Mouse (Mus musculus) liver, embryonic 13.5 days (tissue): ENCODE data around the gene Neb. TPM values are rescaled to one million over a fixed set of nuclear protein-coding genes. Genes with fewer than 3 reads are reported as not detected.

Experiments used
- ATAC-seq: fragments of 200-750 bp; cut with Nextera tagmentation; 2 replicates; pipeline ENCODE4 v1.8.0; 2017; ENCODE audit warnings: low read depth, mild to moderate bottlenecking, moderate number of reproducible peaks, moderate library complexity
- DNase-seq: peaks from one replicate; pipeline ENCODE4 v3.0.0; 2022
- H3K27ac ChIP-seq: fragments of 300-500 bp; sonication (generic); 2 replicates; pipeline ENCODE4 v1.5.1; 2015; ENCODE audit warnings: moderate library complexity, mild to moderate bottlenecking, inconsistent platforms
- H3K27me3 ChIP-seq: fragments of 300-500 bp; sonication (generic); 2 replicates; pipeline ENCODE4 v1.6.1; 2015; ENCODE audit warnings: mild to moderate bottlenecking, inconsistent platforms
- H3K36me3 ChIP-seq: fragments of 300-500 bp; sonication (generic); 2 replicates; pipeline ENCODE4 v1.6.1; 2015; ENCODE audit warnings: mild to moderate bottlenecking, inconsistent platforms
- H3K4me1 ChIP-seq: fragments of 300-500 bp; sonication (generic); replicated peaks from 2 replicates; pipeline ENCODE4 v1.6.1; 2015; ENCODE audit warnings: inconsistent platforms
- H3K4me2 ChIP-seq: fragments of 300-500 bp; sonication (generic); 2 replicates; pipeline ENCODE4 v1.6.1; 2015; ENCODE audit warnings: inconsistent platforms, mild to moderate bottlenecking, moderate library complexity
- H3K4me3 ChIP-seq: fragments of 300-500 bp; sonication (generic); replicated peaks from 2 replicates; pipeline ENCODE4 v1.5.1; 2015; ENCODE audit warnings: mild to moderate bottlenecking, inconsistent platforms
- H3K9ac ChIP-seq: fragments of 300-500 bp; sonication (generic); 2 replicates; pipeline ENCODE4 v1.6.1; 2015; ENCODE audit warnings: mild to moderate bottlenecking, inconsistent platforms
- H3K9me3 ChIP-seq: fragments of 300-500 bp; sonication (generic); replicated peaks from 2 replicates; pipeline ENCODE4 v1.6.1; 2016; ENCODE audit warnings: inconsistent platforms
- WGBS: fragments of 180-500 bp; shearing (Covaris S2); methylation state at CpG from one replicate; pipeline ENCODE4 v1.1.7; 2015; ENCODE audit not compliant: insufficient replicate concordance; 5-methylcytosine and 5-hydroxymethylcytosine counted together
- polyA plus RNA-seq: library from polyadenylated mRNA; unstranded; fragments of >200 nt; fragmentation: Nextera tagmentation; extraction: Ambion mirVana; gene quantifications from 2 replicates; pipeline ENCODE4 v1.2.1, GENCODE M21; 2015

The Neb gene
- polyA plus RNA-seq, 1 experiment from 2014 or later, result 2.6 TPM

DNA sequence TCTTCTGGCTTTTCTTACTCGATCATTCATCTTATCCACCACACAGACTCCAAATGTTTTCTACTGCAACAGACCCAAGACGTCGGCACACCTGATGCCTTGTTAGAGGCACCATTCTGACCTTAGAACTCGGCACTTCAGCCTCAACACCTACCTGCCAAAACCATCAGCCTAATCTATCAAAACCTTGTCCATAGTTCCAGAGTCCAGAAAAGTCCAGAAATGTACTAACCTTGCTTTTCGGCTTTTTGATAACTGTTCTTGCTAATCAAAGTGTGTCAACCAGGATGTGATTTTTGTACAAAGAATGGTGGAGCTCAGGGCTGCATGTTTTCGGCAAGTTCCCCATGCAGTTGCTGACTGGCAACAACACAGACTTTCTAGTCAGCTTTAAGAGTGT, 3.6 kb downstream of the Neb start:
- no peak for DNase-seq
- peaks cover 16% of the 10 kb centered on the region for H3K4me1 ChIP-seq
- H3K27me3 ChIP-seq, result no peaks in the 10 kb centered on the region
- H3K27ac ChIP-seq, result no peak overlapping the region
- no peak for ATAC-seq
- no peak overlapping the region for H3K9ac ChIP-seq
- no peaks in the 10 kb centered on the region for H3K9me3 ChIP-seq
- H3K36me3 ChIP-seq, result no peaks in the 10 kb centered on the region
- no peak overlapping the region for H3K4me2 ChIP-seq
- 66% methylated on average over 6 of the region's 6 CpGs for WGBS
- H3K4me3 ChIP-seq, result no peak overlapping the region

DNA sequence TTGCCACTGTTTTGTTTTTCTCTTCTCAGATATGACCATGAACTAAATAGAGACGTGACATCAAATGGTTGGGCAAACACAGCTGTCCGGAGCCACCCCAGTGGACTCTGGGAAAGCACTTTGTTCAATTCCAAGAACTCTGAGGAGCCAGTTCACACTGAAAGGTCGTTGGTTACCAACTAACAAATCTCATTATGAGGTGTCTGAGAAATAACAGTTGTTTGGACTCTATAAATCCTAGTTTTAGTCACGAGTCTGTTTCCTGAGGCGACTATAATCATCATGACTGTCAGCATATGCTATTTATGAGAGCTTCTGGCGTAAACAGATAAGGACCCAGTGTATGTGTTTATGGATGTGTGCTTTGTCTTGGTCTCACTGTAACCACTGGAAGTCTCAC, 5.8 kb downstream of the Neb start:
- H3K4me3 ChIP-seq, result no peak overlapping the region
- H3K27me3 ChIP-seq, result no peaks in the 10 kb centered on the region
- 34% methylated on average over 6 of the region's 6 CpGs for WGBS
- no peak overlapping the region for H3K27ac ChIP-seq
- no peaks in the 10 kb centered on the region for H3K4me1 ChIP-seq
- no peak for ATAC-seq
- no peaks in the 10 kb centered on the region for H3K9me3 ChIP-seq
- H3K36me3 ChIP-seq, result no peaks in the 10 kb centered on the region
- no peak for DNase-seq
- H3K4me2 ChIP-seq, result no peak overlapping the region
- H3K9ac ChIP-seq, result no peak overlapping the region

DNA sequence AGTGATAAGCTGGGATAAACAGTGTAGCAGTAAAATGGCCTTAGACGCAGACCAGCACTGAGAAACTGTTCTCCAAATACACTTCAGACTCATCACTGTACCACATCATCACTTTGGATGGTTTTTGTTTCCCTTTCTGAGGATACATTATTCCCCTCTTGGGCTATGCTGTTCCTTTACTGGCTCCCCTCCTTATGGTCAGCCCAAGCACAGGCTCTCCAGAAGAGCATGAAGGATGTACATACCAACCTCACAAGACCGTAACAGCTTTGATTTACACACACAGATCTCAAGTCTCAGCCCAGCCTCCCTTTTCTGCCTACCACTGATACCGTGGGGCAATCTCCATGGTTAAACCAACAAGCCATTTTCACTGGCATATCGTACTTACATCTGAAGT, 6.2 kb downstream of the Neb start:
- no peak overlapping the region for H3K9ac ChIP-seq
- no peak overlapping the region for H3K4me3 ChIP-seq
- H3K4me2 ChIP-seq, result no peak overlapping the region
- H3K36me3 ChIP-seq, result no peaks in the 10 kb centered on the region
- no peak for DNase-seq
- H3K9me3 ChIP-seq, result no peaks in the 10 kb centered on the region
- no peaks in the 10 kb centered on the region for H3K4me1 ChIP-seq
- no peak overlapping the region for H3K27ac ChIP-seq
- H3K27me3 ChIP-seq, result no peaks in the 10 kb centered on the region
- no peak for ATAC-seq
- 57% methylated on average over 4 of the region's 4 CpGs for WGBS

DNA sequence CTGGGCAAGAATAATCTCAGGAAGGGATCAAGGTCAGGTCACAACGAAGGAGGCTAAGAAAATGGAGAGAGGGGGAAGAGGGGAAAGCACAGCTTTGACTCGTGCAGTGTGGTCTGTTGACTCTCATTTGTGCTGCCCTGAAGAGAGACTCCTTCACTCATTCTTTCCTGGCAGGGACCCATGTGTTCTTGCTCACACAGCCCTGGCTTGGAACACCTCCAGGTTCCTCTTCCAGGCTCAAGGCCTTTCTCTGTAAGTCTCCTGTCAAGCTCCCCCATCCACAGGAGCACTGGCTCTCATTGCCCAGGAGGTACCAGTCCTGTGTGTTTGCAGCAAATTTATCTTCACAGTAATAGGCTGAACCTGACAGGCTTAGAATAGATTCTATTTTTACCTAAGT, 7.2 kb downstream of the Neb start:
- Histone ChIP-seq H3K4me2 (no peak overlapping the region), H3K9me3 (no peaks in the 10 kb centered on the region), H3K9ac (no peak overlapping the region), H3K4me1 (no peaks in the 10 kb centered on the region), H3K27me3 (no peaks in the 10 kb centered on the region), H3K4me3 (no peak overlapping the region), H3K36me3 (no peaks in the 10 kb centered on the region), H3K27ac (no peak overlapping the region)
- 28% methylated on average over 2 of the region's 2 CpGs for WGBS
- ATAC-seq, result no peak
- no peak for DNase-seq

DNA sequence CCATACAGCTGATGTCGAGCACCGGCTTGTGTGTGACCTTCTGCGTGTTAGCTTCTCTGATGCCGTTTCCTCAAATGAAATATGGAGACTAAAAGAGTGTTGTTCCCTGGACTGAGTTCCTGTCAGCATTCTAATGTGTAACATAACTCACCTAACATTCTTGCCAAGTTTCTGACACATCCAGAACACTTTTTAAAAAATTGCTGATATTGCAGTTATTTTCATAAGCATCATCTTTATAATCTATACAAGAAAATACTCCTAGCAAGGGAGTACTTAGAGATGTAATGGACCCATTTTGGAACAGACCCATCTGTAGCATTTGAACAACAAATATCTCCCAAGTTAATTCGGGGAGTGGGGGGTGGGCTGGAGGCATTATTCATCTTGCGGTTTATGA, 8.7 kb downstream of the Neb start:
- Histone ChIP-seq H3K4me2 (no peak overlapping the region), H3K9ac (no peak overlapping the region), H3K4me1 (no peaks in the 10 kb centered on the region), H3K27me3 (no peaks in the 10 kb centered on the region), H3K36me3 (no peaks in the 10 kb centered on the region), H3K4me3 (no peak overlapping the region), H3K27ac (no peak overlapping the region), H3K9me3 (no peaks in the 10 kb centered on the region)
- ATAC-seq (no peak), DNase-seq (no peak)
- 84% methylated on average over 6 of the region's 6 CpGs for WGBS

DNA sequence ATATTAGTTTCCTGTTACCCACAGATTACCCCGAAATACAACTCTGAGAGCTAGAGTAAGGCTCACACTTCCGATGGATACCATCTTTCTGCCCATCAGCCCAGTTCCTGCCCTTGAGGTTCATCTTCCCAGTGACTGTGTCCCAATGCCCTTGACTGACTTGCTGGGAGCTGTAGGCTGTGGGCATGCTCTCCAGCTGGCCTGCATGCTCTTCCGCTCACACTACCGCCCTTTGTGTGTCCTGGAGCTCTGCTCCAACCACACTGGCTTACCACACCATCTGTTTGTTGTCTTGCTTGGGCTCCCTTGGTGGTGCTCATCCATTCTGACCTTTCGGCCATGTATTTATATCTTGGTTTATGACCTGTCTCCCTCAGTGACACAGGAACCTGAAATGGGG, 10.6 kb downstream of the Neb start:
- Histone ChIP-seq H3K4me3 (no peak overlapping the region), H3K27ac (no peak overlapping the region), H3K4me2 (no peak overlapping the region), H3K4me1 (no peaks in the 10 kb centered on the region), H3K36me3 (no peaks in the 10 kb centered on the region), H3K27me3 (no peaks in the 10 kb centered on the region), H3K9ac (no peak overlapping the region), H3K9me3 (no peaks in the 10 kb centered on the region)
- 69% methylated on average over 5 of the region's 5 CpGs for WGBS
- no peak for DNase-seq
- no peak for ATAC-seq

DNA sequence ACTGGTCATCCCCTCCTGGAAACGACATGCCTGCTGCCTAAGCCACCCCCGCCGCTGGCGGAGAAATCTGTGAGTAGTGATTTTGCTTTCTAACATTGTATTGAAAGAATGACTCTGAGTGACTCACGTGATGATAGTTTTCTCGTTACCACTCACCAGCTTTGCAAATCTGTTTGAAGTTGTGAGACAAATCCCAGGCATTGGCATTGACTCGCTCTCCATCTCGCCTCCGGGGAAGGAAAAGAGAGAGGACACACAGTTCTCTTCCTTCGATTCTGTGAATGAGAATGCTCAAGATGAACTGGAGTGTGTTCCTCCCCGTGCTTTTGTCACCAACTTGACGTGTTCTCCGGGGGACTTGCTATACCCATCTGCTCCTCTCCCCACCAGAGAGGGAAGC, 11.0 kb downstream of the Neb start:
- Histone ChIP-seq H3K9ac (no peak overlapping the region), H3K36me3 (no peaks in the 10 kb centered on the region), H3K4me2 (no peak overlapping the region), H3K27me3 (no peaks in the 10 kb centered on the region), H3K4me1 (no peaks in the 10 kb centered on the region), H3K4me3 (no peak overlapping the region), H3K27ac (no peak overlapping the region), H3K9me3 (no peaks in the 10 kb centered on the region)
- no peak for DNase-seq
- 61% methylated on average over 13 of the region's 13 CpGs for WGBS
- no peak for ATAC-seq

DNA sequence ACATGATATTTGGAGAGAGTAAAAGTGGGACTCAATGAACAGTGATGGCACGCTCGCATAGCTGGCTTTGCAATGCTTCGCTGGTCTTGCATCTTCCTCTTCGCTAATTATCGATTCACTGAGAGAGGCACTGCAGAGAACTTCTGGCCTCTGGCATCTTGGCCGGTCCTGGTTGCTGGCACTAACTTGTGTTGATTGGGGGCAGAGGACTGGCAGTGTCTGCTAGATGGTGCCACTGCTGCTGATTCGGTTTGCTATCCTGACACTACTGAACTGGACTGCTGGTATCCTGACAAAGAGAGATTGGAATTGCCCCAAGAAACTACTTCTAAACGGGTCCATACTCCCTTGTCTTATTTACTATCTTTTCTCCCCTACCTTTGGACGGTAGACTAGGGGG, 17.2 kb downstream of the Neb start:
- H3K4me3 ChIP-seq, result no peak overlapping the region
- no peaks in the 10 kb centered on the region for H3K27me3 ChIP-seq
- no peak overlapping the region for H3K4me2 ChIP-seq
- no peaks in the 10 kb centered on the region for H3K36me3 ChIP-seq
- DNase-seq (no peak), ATAC-seq (no peak)
- no peaks in the 10 kb centered on the region for H3K4me1 ChIP-seq
- H3K9me3 ChIP-seq, result no peaks in the 10 kb centered on the region
- no peak overlapping the region for H3K9ac ChIP-seq
- WGBS, result 80% methylated on average over 9 of the region's 9 CpGs
- no peak overlapping the region for H3K27ac ChIP-seq

DNA sequence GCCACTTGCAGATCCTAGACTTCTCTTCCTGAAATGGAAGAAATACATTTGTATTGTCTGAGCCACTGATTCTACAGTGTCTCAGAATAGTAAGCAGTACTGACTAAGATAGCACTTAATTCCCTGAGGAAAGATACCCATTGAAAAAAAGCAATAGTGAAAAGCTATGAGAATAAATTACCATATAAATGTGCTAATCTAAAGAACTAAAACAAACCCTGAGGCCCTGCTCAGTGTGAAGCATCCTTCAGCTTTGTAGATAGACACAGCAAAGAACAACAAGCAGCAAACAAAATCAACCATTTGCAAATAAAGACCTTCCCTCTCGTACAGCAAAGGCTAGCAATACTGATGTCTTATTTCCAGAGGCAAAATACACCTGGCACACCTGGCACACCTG, 18.6 kb downstream of the Neb start:
- Histone ChIP-seq H3K4me2 (no peak overlapping the region), H3K9ac (no peak overlapping the region), H3K27ac (no peak overlapping the region), H3K9me3 (no peaks in the 10 kb centered on the region), H3K36me3 (no peaks in the 10 kb centered on the region), H3K27me3 (no peaks in the 10 kb centered on the region), H3K4me3 (no peak overlapping the region), H3K4me1 (no peaks in the 10 kb centered on the region)
- DNase-seq (no peak), ATAC-seq (no peak)
- 62% methylated on average over 1 of the region's 1 CpGs for WGBS

DNA sequence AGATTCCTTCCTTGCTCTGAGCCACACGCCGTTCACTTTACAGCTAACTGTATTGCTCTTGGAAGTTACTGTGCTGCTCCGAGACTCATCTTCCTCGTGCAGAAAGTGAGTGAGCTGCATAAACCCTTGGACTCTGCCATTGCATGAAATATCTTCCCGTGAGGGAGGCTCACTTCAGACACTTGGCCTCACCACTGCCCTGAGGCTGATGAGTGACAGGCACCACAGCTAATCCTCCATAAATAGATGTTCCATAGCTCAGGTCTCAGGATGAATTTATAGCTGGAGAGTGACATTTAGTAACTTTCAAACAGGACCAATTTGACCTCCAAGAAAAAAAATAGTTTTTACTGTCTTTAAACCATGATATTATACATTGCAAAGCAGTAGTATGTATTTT, 20.1 kb downstream of the Neb start:
- Histone ChIP-seq H3K9me3 (no peaks in the 10 kb centered on the region), H3K4me1 (no peaks in the 10 kb centered on the region), H3K36me3 (no peaks in the 10 kb centered on the region), H3K27ac (no peak overlapping the region), H3K9ac (no peak overlapping the region), H3K4me3 (no peak overlapping the region), H3K4me2 (no peak overlapping the region), H3K27me3 (no peaks in the 10 kb centered on the region)
- 63% methylated on average over 5 of the region's 5 CpGs for WGBS
- ATAC-seq (no peak), DNase-seq (no peak)

DNA sequence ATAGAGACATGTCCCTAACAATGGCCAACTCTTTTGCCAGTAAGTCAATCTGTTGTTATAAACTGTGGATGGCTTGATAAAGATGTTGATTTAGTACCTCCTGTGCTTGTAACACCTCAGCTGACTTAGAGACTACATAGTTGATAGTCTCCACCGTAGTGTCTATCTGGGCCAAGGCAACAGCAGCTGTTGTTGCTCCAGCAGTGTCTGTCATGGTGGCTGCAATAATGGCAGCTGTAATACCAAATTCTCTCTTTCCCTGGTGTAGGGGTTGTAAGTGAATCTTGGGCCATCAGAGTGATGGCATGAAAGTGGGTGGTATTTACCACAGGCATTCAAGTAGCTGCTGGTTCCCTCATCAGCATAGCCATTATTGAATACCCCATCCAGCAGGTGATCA, 27.2 kb downstream of the Neb start:
- H3K4me3 ChIP-seq, result no peak overlapping the region
- no peaks in the 10 kb centered on the region for H3K9me3 ChIP-seq
- H3K4me1 ChIP-seq, result no peaks in the 10 kb centered on the region
- WGBS, result 65% methylated on average over 1 of the region's 1 CpGs
- H3K36me3 ChIP-seq, result no peaks in the 10 kb centered on the region
- no peak overlapping the region for H3K4me2 ChIP-seq
- DNase-seq (no peak), ATAC-seq (no peak)
- no peak overlapping the region for H3K9ac ChIP-seq
- no peak overlapping the region for H3K27ac ChIP-seq
- no peaks in the 10 kb centered on the region for H3K27me3 ChIP-seq

DNA sequence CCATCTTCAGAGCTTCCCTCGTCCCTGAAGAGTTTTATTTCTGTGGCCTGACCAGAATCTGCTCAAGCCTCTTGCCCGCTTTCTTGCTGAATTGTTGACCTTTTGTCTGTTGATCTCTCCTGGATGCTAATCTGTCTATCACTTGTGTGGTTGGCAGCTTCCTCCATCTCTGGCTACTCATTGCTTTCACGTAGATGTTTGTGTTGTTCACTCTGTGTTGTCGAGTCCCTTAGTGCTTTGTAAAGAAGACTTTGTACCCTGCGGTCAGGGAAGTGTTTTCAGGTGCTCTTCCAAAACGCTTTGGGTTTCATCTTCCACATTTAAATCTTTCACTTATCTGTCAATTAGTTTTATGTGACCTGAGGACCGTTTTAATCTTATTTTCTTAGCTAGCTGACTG, 37.3 kb downstream of the Neb start:
- H3K4me2 ChIP-seq, result no peak overlapping the region
- H3K27ac ChIP-seq, result no peak overlapping the region
- H3K4me1 ChIP-seq, result no peaks in the 10 kb centered on the region
- no peak for DNase-seq
- 51% methylated on average over 7 of the region's 7 CpGs for WGBS
- H3K27me3 ChIP-seq, result no peaks in the 10 kb centered on the region
- no peaks in the 10 kb centered on the region for H3K36me3 ChIP-seq
- H3K9ac ChIP-seq, result no peak overlapping the region
- H3K4me3 ChIP-seq, result no peak overlapping the region
- no peaks in the 10 kb centered on the region for H3K9me3 ChIP-seq
- ATAC-seq, result no peak

DNA sequence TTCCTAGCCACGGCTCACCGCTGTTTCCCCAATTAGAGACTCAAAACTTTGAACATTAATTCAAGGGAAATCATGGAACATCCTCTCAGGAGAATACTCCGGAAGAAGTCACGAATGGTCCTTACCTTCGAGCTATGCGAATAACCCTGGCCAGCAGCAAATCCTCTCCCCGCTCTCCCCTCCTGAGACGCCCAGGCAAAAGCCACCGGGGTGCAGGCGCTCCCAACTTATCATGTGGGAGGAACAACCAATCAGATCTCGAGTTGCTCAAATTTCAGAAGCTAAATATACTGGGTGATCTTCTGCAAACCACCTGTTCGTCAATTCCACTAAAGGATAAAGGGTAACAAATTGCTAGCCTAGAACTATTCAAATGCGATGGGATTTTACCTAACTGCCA, 42.7 kb downstream of the Neb start:
- 71% methylated on average over 13 of the region's 13 CpGs for WGBS
- Histone ChIP-seq H3K4me2 (no peak overlapping the region), H3K36me3 (no peaks in the 10 kb centered on the region), H3K4me3 (no peak overlapping the region), H3K27ac (no peak overlapping the region), H3K9ac (no peak overlapping the region), H3K27me3 (no peaks in the 10 kb centered on the region), H3K4me1 (no peaks in the 10 kb centered on the region), H3K9me3 (no peaks in the 10 kb centered on the region)
- DNase-seq (no peak), ATAC-seq (no peak)
